Mouse (Mus musculus): ENCODE data around the gene Ppm1h. TPM values are rescaled to one million over a fixed set of nuclear protein-coding genes. Genes with fewer than 3 reads are reported as not detected.

Ppm1h gene
- total RNA-seq (2023), result 23.1 and 28.4 TPM in 2 replicates

DNA sequence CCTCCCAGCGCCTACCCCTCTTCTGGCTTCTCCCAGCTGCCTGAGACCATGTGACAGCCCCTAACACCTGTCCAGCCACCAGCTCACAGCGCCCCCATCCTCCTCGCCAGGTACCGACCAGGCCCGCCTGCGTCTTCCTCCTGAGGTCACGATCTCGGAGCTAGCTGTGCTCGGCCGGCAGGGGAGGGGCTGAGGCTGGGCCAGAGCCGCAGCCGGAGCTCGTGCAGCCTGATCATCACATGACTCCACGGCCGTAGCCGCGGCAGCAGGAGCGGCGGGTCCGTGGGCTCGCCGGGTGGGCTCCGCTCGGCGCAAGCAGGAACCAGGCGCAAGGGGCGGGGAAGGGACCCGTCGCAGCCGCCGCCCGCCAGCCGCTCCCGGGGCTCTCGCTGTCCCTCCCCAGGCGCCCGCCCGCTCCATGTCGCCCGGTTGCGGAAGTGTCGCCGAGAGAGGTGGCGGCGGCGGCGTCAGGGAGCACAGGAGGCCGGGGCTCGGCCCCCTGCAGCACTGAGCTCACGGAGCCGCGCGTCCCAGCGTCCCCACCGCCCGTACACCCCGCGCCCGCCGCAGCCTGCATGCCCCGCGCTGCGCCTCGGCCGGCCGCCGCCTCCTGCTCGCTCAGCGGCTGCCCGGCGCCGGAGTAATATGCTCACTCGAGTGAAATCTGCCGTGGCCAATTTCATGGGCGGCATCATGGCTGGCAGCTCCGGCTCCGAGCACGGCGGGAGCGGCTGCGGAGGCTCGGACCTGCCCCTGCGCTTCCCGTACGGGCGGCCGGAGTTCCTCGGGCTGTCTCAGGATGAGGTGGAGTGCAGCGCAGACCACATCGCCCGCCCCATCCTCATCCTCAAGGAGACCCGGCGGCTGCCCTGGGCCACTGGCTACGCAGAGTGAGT, at the start of gene Ppm1h:
Ppm1h (plus strand) TSS at position 222 of the 896 bp plus-strand sequence.

Other genes with a start within 250 kb of the Ppm1h start
- gene Avpr1a, start 230.3 kb upstream of the Ppm1h start, total RNA-seq (2023), result not detected in 2 replicates